Mouse (Mus musculus) erythroblast, embryonic 14.5 days (primary cell): Measurements from ENCODE around the gene Ntrk2. TPM values are rescaled to one million over a fixed set of nuclear protein-coding genes. Genes with fewer than 3 reads are reported as not detected.

Source experiments
- H3K27me3 ChIP-seq: 2 replicates; pipeline ENCODE4 v1.6.1; 2012; ENCODE audit warnings: inconsistent platforms; ENCODE audit not compliant: control insufficient read depth
- H3K36me3 ChIP-seq: 2 replicates; pipeline ENCODE4 v1.6.1; 2012; ENCODE audit warnings: mild to moderate bottlenecking, inconsistent platforms; ENCODE audit not compliant: control insufficient read depth
- H3K4me1 ChIP-seq: 2 replicates; pipeline ENCODE4 v1.6.1; 2012; ENCODE audit warnings: inconsistent platforms; ENCODE audit not compliant: control insufficient read depth
- H3K4me3 ChIP-seq: replicated peaks from 2 replicates; pipeline ENCODE3; 2012; ENCODE audit warnings: moderate library complexity, mild to moderate bottlenecking, inconsistent platforms
- H3K9me3 ChIP-seq: 2 replicates; pipeline ENCODE4 v1.6.1; 2012; ENCODE audit warnings: low read length, inconsistent platforms, mixed read lengths; ENCODE audit not compliant: control insufficient read depth
- GATA1 ChIP-seq: IDR thresholded peaks from 2 replicates; pipeline ENCODE4 v1.6.1; 2012; ENCODE audit warnings: low read length, inconsistent platforms, mixed read lengths
- TAL1 ChIP-seq: IDR thresholded peaks from 3 replicates; pipeline ENCODE4 v1.6.1; 2012; ENCODE audit warnings: low read length, inconsistent platforms, mixed read lengths
- polyA plus RNA-seq: library from polyadenylated mRNA; stranded (reverse); fragments of >175 nt; gene quantifications from 2 replicates; pipeline ENCODE4 v1.2.3, GENCODE M21; 2012

Ntrk2 gene
- polyA plus RNA-seq, 1 experiment, result not detected

DNA sequence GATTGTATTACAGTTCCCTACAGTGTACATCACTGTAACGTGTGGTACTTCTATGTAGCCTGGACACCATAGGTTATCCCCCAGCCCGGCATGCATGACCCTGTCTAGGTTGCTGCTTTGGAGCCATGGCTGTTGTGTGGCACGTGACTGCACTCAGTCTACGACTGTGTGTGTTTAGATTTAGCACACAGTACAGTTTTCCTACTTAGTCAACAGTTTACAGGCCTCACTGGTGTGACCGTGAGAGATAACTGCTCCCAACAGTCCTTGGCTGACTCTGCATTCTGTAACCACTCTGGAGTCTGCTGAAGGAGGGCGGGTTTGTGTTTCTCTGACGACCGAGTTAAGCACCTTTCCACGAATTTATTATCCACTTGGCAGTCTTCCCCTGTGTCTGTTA lies 370.1 kb downstream of the Ntrk2 start:
- Histone ChIP-seq H3K36me3 (no peaks in the 10 kb centered on the region), H3K4me3 (no peak overlapping the region)
- TF ChIP-seq GATA1 (no peak), TAL1 (no peak)

DNA sequence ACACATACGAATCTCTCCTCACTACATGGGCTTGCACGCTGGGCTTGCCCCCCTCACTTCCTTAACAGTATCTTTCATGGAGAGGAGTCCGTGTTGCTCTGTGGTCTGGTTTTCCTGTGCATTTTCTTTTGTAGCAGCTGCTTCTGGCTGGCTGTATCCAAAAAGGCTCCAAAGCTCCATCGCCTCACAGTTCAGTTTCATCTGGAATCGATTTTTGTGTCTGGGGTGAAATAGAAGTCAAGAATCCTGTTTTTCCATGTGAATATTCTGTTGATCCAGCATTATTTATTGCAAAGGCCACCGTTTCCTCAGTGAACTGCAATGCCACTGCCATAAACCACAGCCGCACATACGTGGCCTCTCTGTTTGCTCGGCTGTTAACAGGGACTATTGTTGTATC lies 370.6 kb downstream of the Ntrk2 start:
- Histone ChIP-seq H3K9me3 (peaks cover 7% of the 10 kb centered on the region), H3K36me3 (no peaks in the 10 kb centered on the region), H3K4me1 (no peaks in the 10 kb centered on the region), H3K4me3 (no peak overlapping the region), H3K27me3 (no peaks in the 10 kb centered on the region)
- TF ChIP-seq GATA1, result no peak

More for the DNA sequence above, 370.1 kb downstream of the Ntrk2 start:
- Histone ChIP-seq H3K27me3 (no peaks in the 10 kb centered on the region), H3K9me3 (peaks cover 7% of the 10 kb centered on the region), H3K4me1 (no peaks in the 10 kb centered on the region)

DNA sequence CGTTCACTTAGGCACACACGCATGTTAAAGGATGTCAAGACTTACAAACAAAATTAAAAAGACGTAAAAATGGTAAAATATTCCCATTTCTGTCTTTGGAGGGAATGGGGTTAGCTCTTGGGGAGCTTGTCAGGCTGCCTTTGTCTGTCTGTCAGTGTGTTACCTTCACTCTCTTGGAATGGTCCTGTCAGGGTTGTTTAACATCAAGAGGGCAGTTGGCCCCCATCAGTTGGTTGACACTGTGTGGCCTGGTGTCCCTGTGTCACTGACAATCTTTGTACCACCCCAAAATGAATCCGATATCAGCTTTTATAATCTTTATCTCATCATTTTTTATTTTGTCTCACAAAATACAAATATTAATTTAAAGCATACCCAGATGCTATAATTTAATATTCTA lies 373.6 kb downstream of the Ntrk2 start:
- H3K4me3 ChIP-seq, result no peak overlapping the region
- no peaks in the 10 kb centered on the region for H3K27me3 ChIP-seq
- H3K4me1 ChIP-seq, result no peaks in the 10 kb centered on the region
- peaks cover 4% of the 10 kb centered on the region for H3K9me3 ChIP-seq
- TF ChIP-seq GATA1 (no peak), TAL1 (no peak)
- no peaks in the 10 kb centered on the region for H3K36me3 ChIP-seq

DNA sequence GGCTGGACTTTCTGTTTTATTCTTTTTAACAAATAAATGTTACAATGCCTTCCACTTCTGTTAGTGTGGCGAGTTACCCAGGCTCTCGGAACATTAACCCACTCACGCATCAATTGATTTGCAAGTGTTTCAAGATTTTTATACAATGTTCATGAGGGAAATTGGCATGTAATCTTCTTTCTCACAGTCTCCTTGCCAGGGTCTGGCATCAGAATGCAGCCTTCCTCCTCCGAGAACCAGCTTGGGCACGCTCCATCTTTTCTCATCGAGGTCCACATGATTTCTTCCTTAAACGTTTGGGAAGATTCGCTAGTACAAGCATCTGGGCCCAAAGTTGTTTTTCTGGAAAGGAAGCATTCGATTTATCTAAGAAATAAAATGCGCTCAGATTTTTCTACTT lies 374.4 kb downstream of the Ntrk2 start:
- Histone ChIP-seq H3K9me3 (peaks cover 4% of the 10 kb centered on the region), H3K4me1 (no peaks in the 10 kb centered on the region), H3K27me3 (no peaks in the 10 kb centered on the region), H3K36me3 (no peaks in the 10 kb centered on the region), H3K4me3 (no peak overlapping the region)
- no peak for TF ChIP-seq GATA1
- no peak for TF ChIP-seq TAL1

DNA sequence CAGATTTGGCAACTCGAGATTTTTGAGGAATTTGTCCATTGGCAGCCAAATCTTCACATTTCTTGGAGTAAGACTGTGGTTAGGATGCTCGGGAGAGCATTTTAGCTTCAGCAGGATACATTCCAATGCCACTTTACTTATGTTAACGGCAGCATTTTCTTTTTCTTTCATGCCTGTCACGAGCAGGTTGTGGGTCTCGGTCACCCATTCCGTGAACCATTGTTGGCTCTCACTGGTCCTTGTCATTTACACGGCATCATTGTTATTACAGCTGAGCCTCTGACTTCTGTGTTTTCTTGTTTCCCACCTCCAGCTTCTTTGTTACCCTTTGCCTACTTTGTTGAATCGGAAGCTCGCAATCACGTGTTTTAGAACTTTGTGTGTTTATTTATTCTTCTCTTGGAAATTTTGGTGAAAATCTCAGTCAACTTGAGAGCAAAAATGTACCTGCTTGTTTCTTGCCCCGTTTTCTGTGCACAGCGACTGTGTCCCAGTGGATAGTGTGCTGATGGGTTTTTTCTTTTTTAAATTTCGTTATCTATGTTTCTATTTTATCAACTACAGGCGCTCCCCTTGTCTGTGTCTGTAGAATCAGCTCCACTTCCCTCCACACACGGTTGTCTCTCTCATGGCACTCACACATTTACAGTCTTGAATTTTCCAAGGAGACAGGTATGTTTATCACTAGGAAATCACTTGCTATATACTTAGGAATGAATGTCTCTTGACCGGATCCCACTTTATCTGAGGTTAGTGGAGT lies 375.0 kb downstream of the Ntrk2 start:
- TF ChIP-seq TAL1 (no peak), GATA1 (no peak)
- no peak overlapping the region for H3K4me3 ChIP-seq

DNA sequence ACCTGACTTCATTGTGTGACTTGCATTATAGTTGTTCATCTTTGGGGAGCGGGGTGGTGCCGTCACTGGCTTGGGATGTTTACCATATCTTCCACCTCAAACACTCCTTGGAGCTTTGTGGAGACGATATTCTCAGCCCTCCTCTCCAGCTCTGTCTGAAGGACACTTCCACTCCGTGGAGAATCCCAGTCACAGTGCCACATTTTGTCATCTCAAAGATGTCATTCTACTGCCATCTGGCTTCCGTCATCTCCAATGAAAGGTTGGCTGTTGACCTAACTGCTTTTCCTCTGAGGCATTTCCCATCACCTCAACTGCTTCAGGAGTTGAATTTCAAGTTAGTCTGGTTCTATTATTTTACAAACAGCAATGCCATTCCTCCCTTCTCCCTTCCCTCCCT lies 376.3 kb downstream of the Ntrk2 start:
- Histone ChIP-seq H3K4me1 (no peaks in the 10 kb centered on the region), H3K36me3 (no peaks in the 10 kb centered on the region), H3K9me3 (no peaks in the 10 kb centered on the region), H3K4me3 (no peak overlapping the region), H3K27me3 (no peaks in the 10 kb centered on the region)
- no peak for TF ChIP-seq GATA1
- TF ChIP-seq TAL1, result no peak

More for the DNA sequence above, 375.0 kb downstream of the Ntrk2 start:
- Histone ChIP-seq H3K9me3 (peaks cover 2% of the 10 kb centered on the region), H3K4me1 (no peaks in the 10 kb centered on the region), H3K36me3 (no peaks in the 10 kb centered on the region), H3K27me3 (no peaks in the 10 kb centered on the region)

Other genes with a start within 250 kb of the Ntrk2 start
- gene Slc28a3, start 195.7 kb upstream of the Ntrk2 start, polyA plus RNA-seq, result 0.06 TPM in 1 of 2 replicates, not detected in the other